Mouse (Mus musculus): ENCODE results near the gene Dlgap4. TPM values are rescaled to one million over a fixed set of nuclear protein-coding genes. Genes with fewer than 3 reads are reported as not detected.

Dlgap4 gene
- polyA plus RNA-seq, 1 experiment from 2014 or later: 201 TPM

- no peaks in the 10 kb centered on the region for H3K27me3 ChIP-seq (replicated peaks; ENCODE audit: control insufficient read depth, insufficient read depth, low read length)
- 75% methylated on average over 21 of the region's 21 CpGs for WGBS
- H3K4me2 ChIP-seq (ENCODE audit: low read length): no peak overlapping the region
- H3K36me3 ChIP-seq (ENCODE audit: control insufficient read depth, insufficient read depth, low read length): peaks cover 44% of the 10 kb centered on the region
- no peak overlapping the region for H3K9ac ChIP-seq (ENCODE audit: low read depth, low read length)
- ATAC-seq: no peak
- H3K9me3 ChIP-seq (ENCODE audit: control insufficient read depth, low read length): no peaks in the 10 kb centered on the region
- H3K4me1 ChIP-seq (ENCODE audit: control insufficient read depth, insufficient read depth, low read depth, low read length): no peaks in the 10 kb centered on the region
- peak overlapping the region; percentile 21; the same call in 1 of the 2 replicates for H3K27ac ChIP-seq (ENCODE audit: low read depth, low read length)
- H3K4me3 ChIP-seq (ENCODE audit: low read length): no peak overlapping the region
Observed at GRCm38 (mm10) chr2:156762499-156762898, 149.0 kb downstream of the Dlgap4 start.

GRCm38 (mm10) chr2:156763101-156763500 is 149.6 kb downstream of the Dlgap4 start:
- Histone ChIP-seq H3K9ac (ENCODE audit: low read depth, low read length) (no peak overlapping the region), H3K27ac (ENCODE audit: low read depth, low read length) (no peak overlapping the region), H3K27me3 (replicated peaks; ENCODE audit: control insufficient read depth, insufficient read depth, low read length) (no peaks in the 10 kb centered on the region), H3K4me3 (ENCODE audit: low read length) (no peak overlapping the region), H3K9me3 (ENCODE audit: control insufficient read depth, low read length) (no peaks in the 10 kb centered on the region), H3K4me1 (ENCODE audit: control insufficient read depth, insufficient read depth, low read depth, low read length) (no peaks in the 10 kb centered on the region), H3K4me2 (ENCODE audit: low read length) (no peak overlapping the region), H3K36me3 (ENCODE audit: control insufficient read depth, insufficient read depth, low read length) (peaks cover 38% of the 10 kb centered on the region)
- ATAC-seq: peak; percentile 34; the same call in 1 of the 2 replicates
- 69% methylated on average over 11 of the region's 11 CpGs for WGBS

GRCm38 (mm10) chr2:156764022-156764421 is 150.5 kb downstream of the Dlgap4 start:
- 95% methylated on average over 10 of the region's 10 CpGs for WGBS
- Histone ChIP-seq H3K9me3 (ENCODE audit: control insufficient read depth, low read length) (no peaks in the 10 kb centered on the region), H3K36me3 (ENCODE audit: control insufficient read depth, insufficient read depth, low read length) (peaks cover 29% of the 10 kb centered on the region), H3K27ac (ENCODE audit: low read depth, low read length) (no peak overlapping the region), H3K27me3 (replicated peaks; ENCODE audit: control insufficient read depth, insufficient read depth, low read length) (no peaks in the 10 kb centered on the region), H3K4me2 (ENCODE audit: low read length) (no peak overlapping the region), H3K9ac (ENCODE audit: low read depth, low read length) (no peak overlapping the region), H3K4me3 (ENCODE audit: low read length) (no peak overlapping the region), H3K4me1 (ENCODE audit: control insufficient read depth, insufficient read depth, low read depth, low read length) (no peaks in the 10 kb centered on the region)
- peak; percentile 43; the same call in 1 of the 2 replicates for ATAC-seq

GRCm38 (mm10) chr2:156764747-156765146 is 151.2 kb downstream of the Dlgap4 start:
- no peaks in the 10 kb centered on the region for H3K27me3 ChIP-seq (replicated peaks; ENCODE audit: control insufficient read depth, insufficient read depth, low read length)
- 69% methylated on average over 4 of the region's 4 CpGs for WGBS
- peaks cover 24% of the 10 kb centered on the region for H3K36me3 ChIP-seq (ENCODE audit: control insufficient read depth, insufficient read depth, low read length)
- no peak overlapping the region for H3K27ac ChIP-seq (ENCODE audit: low read depth, low read length)
- no peak overlapping the region for H3K4me3 ChIP-seq (ENCODE audit: low read length)
- no peak for ATAC-seq
- no peak overlapping the region for H3K4me2 ChIP-seq (ENCODE audit: low read length)
- no peaks in the 10 kb centered on the region for H3K9me3 ChIP-seq (ENCODE audit: control insufficient read depth, low read length)
- no peak overlapping the region for H3K9ac ChIP-seq (ENCODE audit: low read depth, low read length)
- H3K4me1 ChIP-seq (ENCODE audit: control insufficient read depth, insufficient read depth, low read depth, low read length): no peaks in the 10 kb centered on the region

- no peak overlapping the region for H3K27ac ChIP-seq (ENCODE audit: low read depth, low read length)
- no peak overlapping the region for H3K4me2 ChIP-seq (ENCODE audit: low read length)
- whole genome bisulfite sequencing: 89% methylated on average over 8 of the region's 8 CpGs
- H3K36me3 ChIP-seq (ENCODE audit: control insufficient read depth, insufficient read depth, low read length): peaks cover 20% of the 10 kb centered on the region
- H3K9ac ChIP-seq (ENCODE audit: low read depth, low read length): no peak overlapping the region
- no peaks in the 10 kb centered on the region for H3K27me3 ChIP-seq (replicated peaks; ENCODE audit: control insufficient read depth, insufficient read depth, low read length)
- no peaks in the 10 kb centered on the region for H3K9me3 ChIP-seq (ENCODE audit: control insufficient read depth, low read length)
- H3K4me3 ChIP-seq (ENCODE audit: low read length): no peak overlapping the region
- ATAC-seq: no peak
- no peaks in the 10 kb centered on the region for H3K4me1 ChIP-seq (ENCODE audit: control insufficient read depth, insufficient read depth, low read depth, low read length)
Observed at GRCm38 (mm10) chr2:156765593-156765992, 152.1 kb downstream of the Dlgap4 start.

GRCm38 (mm10) chr2:156766227-156767019 is 152.9 kb downstream of the Dlgap4 start:
- no peak for ATAC-seq
- 70% methylated on average over 10 of the region's 10 CpGs for WGBS
- Histone ChIP-seq H3K27me3 (replicated peaks; ENCODE audit: control insufficient read depth, insufficient read depth, low read length) (no peaks in the 10 kb centered on the region), H3K4me2 (ENCODE audit: low read length) (no peak overlapping the region), H3K27ac (ENCODE audit: low read depth, low read length) (no peak overlapping the region), H3K4me3 (ENCODE audit: low read length) (no peak overlapping the region), H3K4me1 (ENCODE audit: control insufficient read depth, insufficient read depth, low read depth, low read length) (no peaks in the 10 kb centered on the region), H3K36me3 (ENCODE audit: control insufficient read depth, insufficient read depth, low read length) (peaks cover 16% of the 10 kb centered on the region), H3K9ac (ENCODE audit: low read depth, low read length) (no peak overlapping the region), H3K9me3 (ENCODE audit: control insufficient read depth, low read length) (no peaks in the 10 kb centered on the region)

GRCm38 (mm10) chr2:156767108-156767507 is 153.6 kb downstream of the Dlgap4 start:
- Histone ChIP-seq H3K27me3 (replicated peaks; ENCODE audit: control insufficient read depth, insufficient read depth, low read length) (no peaks in the 10 kb centered on the region), H3K9ac (ENCODE audit: low read depth, low read length) (no peak overlapping the region), H3K36me3 (ENCODE audit: control insufficient read depth, insufficient read depth, low read length) (peaks cover 9% of the 10 kb centered on the region), H3K27ac (ENCODE audit: low read depth, low read length) (no peak overlapping the region), H3K4me2 (ENCODE audit: low read length) (no peak overlapping the region), H3K9me3 (ENCODE audit: control insufficient read depth, low read length) (no peaks in the 10 kb centered on the region), H3K4me1 (ENCODE audit: control insufficient read depth, insufficient read depth, low read depth, low read length) (no peaks in the 10 kb centered on the region), H3K4me3 (ENCODE audit: low read length) (no peak overlapping the region)
- WGBS: 66% methylated on average over 5 of the region's 5 CpGs
- no peak for ATAC-seq

- Histone ChIP-seq H3K4me2 (ENCODE audit: low read length) (no peak overlapping the region), H3K4me1 (ENCODE audit: control insufficient read depth, insufficient read depth, low read depth, low read length) (peaks cover under 1% of the 10 kb centered on the region; the same call in 1 of the 2 replicates)
- WGBS: 85% methylated on average over 12 of the region's 12 CpGs
Observed at GRCm38 (mm10) chr2:156769274-156769673, 155.8 kb downstream of the Dlgap4 start.

GRCm38 (mm10) chr2:156773470-156773869 is 160.0 kb downstream of the Dlgap4 start:
- Histone ChIP-seq H3K9me3 (ENCODE audit: control insufficient read depth, low read length) (no peaks in the 10 kb centered on the region), H3K4me3 (ENCODE audit: low read length) (no peak overlapping the region), H3K4me2 (ENCODE audit: low read length) (no peak overlapping the region), H3K27ac (ENCODE audit: low read depth, low read length) (no peak overlapping the region), H3K36me3 (ENCODE audit: control insufficient read depth, insufficient read depth, low read length) (no peaks in the 10 kb centered on the region), H3K27me3 (replicated peaks; ENCODE audit: control insufficient read depth, insufficient read depth, low read length) (0 out of 2 replicates have a peak, but pooled peaks cover 3% of the 10 kb centered on the region), H3K4me1 (ENCODE audit: control insufficient read depth, insufficient read depth, low read depth, low read length) (peaks cover 15% of the 10 kb centered on the region), H3K9ac (ENCODE audit: low read depth, low read length) (no peak overlapping the region)
- no peak for ATAC-seq

More at GRCm38 (mm10) chr2:156769274-156769673, 155.8 kb downstream of the Dlgap4 start:
- no peak for ATAC-seq
- Histone ChIP-seq H3K9me3 (ENCODE audit: control insufficient read depth, low read length) (no peaks in the 10 kb centered on the region), H3K27ac (ENCODE audit: low read depth, low read length) (no peak overlapping the region), H3K36me3 (ENCODE audit: control insufficient read depth, insufficient read depth, low read length) (no peaks in the 10 kb centered on the region), H3K4me3 (ENCODE audit: low read length) (no peak overlapping the region), H3K27me3 (replicated peaks; ENCODE audit: control insufficient read depth, insufficient read depth, low read length) (no peaks in the 10 kb centered on the region), H3K9ac (ENCODE audit: low read depth, low read length) (no peak overlapping the region)

Measured in hindbrain, embryonic 16.5 days (tissue).